Mouse (Mus musculus): ENCODE measurements around the gene Slco2b1. TPM values are rescaled to one million over a fixed set of nuclear protein-coding genes. Genes with fewer than 3 reads are reported as not detected.

Gene Slco2b1
- total RNA-seq (2023), result 0.82 TPM

DNA sequence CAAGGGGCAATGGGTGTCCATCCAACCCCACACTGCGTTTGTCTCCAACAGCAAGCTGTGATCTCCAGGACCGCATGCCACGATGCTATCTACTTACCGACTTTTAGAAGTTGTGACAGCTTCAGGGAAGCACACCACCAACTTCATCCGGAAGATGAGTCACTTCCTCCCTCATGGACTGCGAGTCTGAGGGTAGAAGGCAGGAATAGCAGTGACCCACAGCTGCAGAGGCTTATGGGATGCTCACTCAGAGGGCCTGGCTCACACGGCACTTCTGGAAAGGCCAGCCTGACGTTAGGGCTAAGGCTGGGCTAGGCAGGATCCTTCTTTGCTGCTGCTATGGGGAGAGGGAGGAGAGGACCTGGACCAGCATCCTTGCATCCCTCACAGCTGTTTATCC lies at the start of gene Slco2b1:
Slco2b1 (minus strand) TSS at position 175 of the 400 bp plus-strand sequence.

DNA sequence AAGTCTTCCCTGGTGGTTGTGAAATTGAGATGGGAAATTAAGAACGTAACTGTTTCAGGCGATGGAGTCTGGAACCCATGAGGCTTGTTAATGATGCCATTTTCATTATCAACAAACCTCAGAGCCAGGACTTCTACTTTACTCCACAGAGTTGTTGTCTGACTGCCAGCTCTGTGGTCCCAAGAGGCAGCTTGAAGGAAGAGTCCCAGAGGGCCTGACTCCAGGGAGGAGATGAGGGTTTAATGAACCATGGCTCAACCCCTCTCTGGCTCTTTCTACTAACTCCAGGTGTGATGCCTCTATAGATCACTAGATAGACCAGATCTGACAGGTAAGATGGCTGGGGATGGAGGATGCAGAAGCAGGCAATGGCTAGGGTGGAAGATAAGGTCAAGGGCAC lies 18.8 kb upstream of the Slco2b1 start, which contains the start of gene Olfr520:
Olfr520 (plus strand) TSS at position 301 of the 400 bp plus-strand sequence.

DNA sequence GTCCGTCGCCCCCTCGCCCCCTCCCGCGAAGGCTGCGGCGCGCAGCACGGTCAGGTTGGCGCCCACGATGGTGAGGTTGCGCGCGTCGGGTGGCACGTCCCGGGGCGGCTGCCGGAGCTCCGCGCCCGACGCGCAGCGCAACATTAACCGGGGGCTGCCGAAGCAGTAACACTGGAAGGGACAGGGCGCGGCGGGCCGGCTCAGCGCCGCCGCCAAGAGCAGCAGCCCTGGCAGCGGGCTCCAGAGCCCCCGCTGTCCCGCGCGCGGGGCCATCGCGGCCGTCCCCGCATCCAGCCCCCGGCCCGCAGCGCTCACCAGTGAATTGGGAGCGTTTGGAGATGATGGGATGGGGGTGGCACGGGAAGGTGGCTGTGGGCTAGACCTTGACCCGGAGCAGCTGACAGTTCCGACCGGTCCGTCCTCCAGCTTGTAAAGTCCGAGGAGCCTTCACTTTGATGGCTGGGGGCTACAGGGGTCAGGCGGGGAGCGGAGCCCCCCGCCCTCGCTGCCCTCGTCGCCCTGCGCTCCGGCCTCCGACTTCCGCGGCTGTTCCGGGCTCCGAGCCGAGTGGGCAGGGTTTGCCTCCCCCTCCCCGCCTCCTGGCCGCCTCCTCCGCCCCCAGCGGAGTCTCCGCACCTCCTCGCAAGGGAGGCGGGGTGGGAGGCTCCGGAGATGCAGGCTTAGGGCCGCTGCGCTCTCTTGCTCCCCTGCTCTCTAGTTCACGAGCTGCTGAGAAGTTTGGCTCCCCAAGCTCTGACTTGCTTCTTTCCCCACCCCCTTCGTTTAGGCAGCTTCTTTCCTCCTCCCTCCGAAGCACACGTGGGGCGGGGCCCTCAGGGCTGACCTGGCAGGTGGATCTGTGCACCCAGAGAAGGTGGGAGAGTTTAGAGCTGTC lies 84.5 kb downstream of the Slco2b1 start, which contains the start of gene Tpbgl:
Tpbgl (minus strand) TSS at position 728 of the 895 bp plus-strand sequence.

Other genes with a start within 250 kb of the Slco2b1 start
- gene Klhl35, start 245.3 kb downstream of the Slco2b1 start, total RNA-seq (2023), result 2.3 TPM
- 1,636 TPM for gene Rps3, start 227.6 kb downstream of the Slco2b1 start, total RNA-seq (2023)
- gene Arrb1, start 175.9 kb downstream of the Slco2b1 start, total RNA-seq (2023), result 86.8 TPM
- 1.7 TPM for gene Tpbgl, start 84.2 kb downstream of the Slco2b1 start, total RNA-seq (2023)
- gene Olfr520, start 18.9 kb upstream of the Slco2b1 start, total RNA-seq (2023), result not detected
- gene Olfr521, start 52.2 kb upstream of the Slco2b1 start, total RNA-seq (2023), result not detected
- 5.3 TPM for gene Neu3, start 117.1 kb upstream of the Slco2b1 start, total RNA-seq (2023)
- gene Xrra1, start 147.8 kb upstream of the Slco2b1 start, total RNA-seq (2023), result not detected
- gene Spcs2, start 152.1 kb upstream of the Slco2b1 start, total RNA-seq (2023), result 123 TPM